Mouse (Mus musculus) kidney, postnatal 4 days (tissue): ENCODE data around the gene Efcab5.
A peak's percentile ranks its signal among the peaks of the same experiment; 100 is the strongest.

Experiments
- DNase-seq, 2 experiments: peaks; one replicate each; pipeline ENCODE4 v3.0.0; 2021; ENCODE audit warnings: mixed read lengths in 2 of 2

The Efcab5 gene

GRCm38 (mm10) chr11:77188868-77189267 is at the start of gene Efcab5:
Gene Efcab5 (minus strand): TSS chr11:77188968.
- no peak for DNase-seq

- DNase-seq: no peak
Measured at GRCm38 (mm10) chr11:77235267-77235666, 46.5 kb upstream of the Efcab5 start.

DNA sequence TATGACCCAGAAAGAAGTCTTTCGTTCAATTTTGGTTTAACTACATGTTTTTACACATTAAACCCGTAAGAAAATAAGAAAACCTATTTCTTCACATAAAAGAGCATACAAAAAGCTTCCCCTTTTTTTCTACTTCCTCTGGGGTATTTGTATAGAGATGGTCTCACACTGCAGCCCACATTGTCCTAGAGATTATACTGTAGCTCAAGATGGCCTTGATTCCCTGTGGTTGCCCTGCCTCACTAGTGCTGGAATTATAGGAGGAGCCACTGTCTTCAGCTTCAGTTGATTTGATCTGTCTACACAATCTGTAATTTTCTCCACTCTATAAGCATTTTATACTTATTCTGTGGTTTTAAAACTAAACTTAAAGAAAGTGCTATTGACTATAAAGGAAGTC is 42.7 kb upstream of the Efcab5 start:
- no peak for DNase-seq

GRCm38 (mm10) chr11:77230765-77231164 is 42.0 kb upstream of the Efcab5 start:
- no peak for DNase-seq

DNA sequence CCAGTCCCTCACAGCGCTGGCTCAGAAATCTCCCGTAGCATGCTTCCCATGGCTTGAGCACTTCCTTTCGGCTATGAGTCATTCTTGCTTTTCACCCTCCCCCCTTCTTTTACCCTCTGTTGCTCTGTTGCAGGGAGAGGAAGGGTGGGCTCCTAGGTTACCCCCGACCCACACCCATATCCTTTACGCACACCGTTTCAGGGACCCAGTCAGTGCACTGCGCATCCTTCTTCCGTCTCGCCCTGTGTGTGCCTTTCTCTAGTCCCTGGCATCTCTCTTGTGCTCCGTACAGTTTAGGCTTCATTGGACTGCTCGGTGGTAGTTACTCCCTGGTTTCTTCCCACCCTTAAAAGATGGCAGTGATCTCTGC is 28.0 kb upstream of the Efcab5 start:
- no peak for DNase-seq

DNA sequence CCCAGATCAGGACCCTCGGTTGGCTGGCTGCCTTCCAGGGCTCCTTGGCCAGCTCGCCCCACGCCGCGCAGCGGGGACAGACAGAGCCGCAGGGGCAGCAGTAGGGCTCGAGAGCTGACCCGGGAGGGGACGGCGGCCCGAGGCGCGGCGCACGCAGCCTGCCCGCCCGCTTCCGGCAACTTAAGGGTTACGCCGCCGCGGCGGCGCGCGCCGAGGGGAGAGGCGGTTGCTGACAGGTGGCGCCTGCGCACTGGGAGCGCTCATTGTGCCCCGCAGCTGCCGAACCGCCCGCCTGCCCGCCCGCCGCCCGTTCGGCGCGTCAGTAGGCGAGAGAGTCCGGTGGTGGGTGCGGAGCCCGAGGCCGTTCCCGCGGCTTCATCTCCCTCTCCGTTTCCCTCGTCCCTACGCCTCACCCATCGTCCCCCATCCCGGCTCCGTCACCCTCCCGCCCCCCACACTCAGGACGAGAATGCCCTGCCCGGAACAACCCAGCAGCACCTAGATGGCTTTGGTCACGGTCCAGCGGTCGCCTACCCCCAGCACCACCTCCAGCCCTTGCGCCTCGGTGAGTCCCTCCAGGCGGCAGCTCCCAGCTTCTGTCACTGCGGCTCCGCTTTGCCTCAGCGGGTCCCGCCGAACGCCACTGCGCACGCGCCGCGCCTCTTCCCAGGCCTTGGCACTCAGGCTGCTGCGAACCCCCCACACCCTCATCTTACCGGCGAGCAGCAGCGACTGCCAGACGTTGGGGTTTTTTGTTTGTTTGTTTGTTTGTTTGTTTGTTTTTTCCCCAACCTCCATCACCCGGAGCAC is 27.4 kb upstream of the Efcab5 start, which contains the start of gene Ssh2:
Ssh2 (plus strand) TSS at position 337 of the 810 bp plus-strand sequence.
- peak; percentile 89 to 94 for DNase-seq

DNA sequence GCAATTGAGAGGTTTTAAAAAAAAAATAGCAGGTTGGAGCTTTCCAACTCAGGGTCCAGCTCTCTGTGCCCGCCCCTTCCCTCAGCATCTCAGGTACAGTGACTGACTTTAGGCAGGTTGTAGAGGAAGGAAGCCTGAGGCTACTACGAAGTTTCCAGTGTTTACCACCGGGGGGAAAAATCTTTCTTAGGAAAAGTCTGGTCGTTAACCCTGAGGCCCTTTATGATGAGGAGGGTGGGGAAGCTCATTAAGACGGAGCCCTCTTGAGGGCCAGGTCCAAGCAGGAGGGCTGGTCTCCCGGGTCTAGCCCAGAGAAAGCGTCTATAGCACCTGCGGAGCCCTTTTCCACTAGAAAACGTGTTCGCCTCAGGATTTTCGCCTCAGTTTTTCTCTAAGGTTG is 26.7 kb upstream of the Efcab5 start:
- no peak for DNase-seq

DNA sequence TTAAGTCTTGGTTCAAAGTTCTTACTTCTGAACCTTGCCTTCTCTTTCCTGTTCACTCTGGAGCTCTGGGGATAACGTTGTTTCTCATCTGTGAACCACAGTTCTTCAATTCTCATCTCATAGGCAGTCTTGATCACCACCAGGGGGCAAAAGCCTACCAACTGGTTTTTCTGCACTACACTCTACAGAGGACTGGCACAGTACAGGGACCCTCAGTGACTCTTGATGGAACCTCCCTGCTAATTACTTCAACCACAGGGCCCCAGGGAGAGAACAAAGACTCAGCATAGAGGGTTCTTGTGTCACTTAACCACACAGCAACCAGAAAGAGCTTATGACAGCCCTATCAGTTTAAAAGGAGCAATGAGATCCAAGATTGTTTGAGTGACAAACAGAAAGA is 26.0 kb upstream of the Efcab5 start:
- DNase-seq: peak; percentile 53 to 74

GRCm38 (mm10) chr11:77214142-77214692 is 25.4 kb upstream of the Efcab5 start:
- DNase-seq: no peak

GRCm38 (mm10) chr11:77200703-77201102 is 11.9 kb upstream of the Efcab5 start:
- no peak for DNase-seq

- DNase-seq: peak; percentile 9 to 24
Measured at GRCm38 (mm10) chr11:77199636-77200035, 10.9 kb upstream of the Efcab5 start.

DNA sequence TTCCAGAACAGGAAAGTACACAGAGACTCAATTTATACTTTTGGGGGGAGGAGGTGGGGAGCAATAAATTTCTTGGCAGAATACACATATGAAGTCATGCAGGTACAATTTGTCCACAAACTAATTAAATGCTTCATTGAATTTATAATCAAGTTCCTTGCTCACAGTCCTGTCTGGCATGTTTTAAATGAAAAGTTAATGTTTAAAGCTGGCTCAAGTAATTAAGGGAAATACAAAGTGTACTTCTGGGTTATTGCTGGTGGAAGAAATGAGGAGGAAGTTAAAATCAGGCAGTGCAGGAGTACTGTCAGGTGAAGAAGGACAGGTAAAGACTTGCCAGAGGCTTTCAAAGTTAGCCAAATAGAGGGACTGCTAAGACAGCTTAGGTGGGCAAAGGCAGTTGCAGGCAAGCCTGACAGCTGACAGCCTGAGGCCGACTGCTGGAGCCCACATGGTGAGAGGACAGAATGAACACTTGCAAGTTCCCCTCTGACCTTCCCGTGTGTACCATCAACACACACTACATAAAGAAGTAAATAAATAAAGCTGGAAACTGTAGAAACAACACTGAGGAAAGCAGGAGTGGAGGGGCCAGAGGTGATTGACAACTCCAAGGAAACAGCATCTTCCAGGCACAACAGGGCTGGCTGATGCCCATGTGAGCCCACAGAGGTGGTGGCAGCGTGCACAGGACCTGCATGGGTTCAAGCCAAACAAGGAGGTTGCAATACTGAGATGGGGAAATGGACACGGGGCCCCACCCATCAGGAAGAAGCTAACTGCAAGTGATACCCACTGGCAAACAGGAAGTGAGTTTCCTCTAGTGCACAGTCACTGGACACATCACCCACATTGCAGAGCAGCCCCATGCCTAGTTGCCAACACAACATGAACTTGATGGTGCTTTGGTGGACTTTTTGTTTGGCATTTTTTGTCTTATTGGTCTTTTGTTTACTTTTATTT is 7.7 kb upstream of the Efcab5 start:
- peak; percentile 28 to 41 for DNase-seq

- DNase-seq: no peak
Measured at GRCm38 (mm10) chr11:77195360-77196109, 6.8 kb upstream of the Efcab5 start.

- DNase-seq: no peak
Measured at GRCm38 (mm10) chr11:77194762-77195161, 6.0 kb upstream of the Efcab5 start.

- peak; percentile 50 to 69 for DNase-seq
Measured at GRCm38 (mm10) chr11:77193941-77194553, 5.3 kb upstream of the Efcab5 start.

- no peak for DNase-seq
Measured at GRCm38 (mm10) chr11:77193410-77193809, 4.6 kb upstream of the Efcab5 start.

DNA sequence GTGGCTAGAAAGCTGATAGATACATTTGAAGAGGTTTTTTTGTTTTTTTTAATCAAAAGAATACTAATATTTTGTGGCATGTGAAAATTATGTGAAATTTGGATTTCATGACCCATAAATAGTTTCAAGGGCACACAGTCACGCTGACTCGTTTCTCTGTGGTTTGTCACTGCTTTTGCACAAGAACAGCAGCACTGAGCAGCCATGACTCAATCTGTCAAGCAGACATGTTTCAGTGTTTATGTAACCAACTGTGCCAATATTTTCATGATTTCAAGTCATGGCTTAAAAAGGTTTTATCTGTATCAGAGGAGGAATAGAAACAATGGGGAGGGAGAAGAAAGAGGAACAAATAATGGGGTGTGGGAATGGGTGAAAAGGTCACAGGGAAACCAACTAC is 3.8 kb downstream of the Efcab5 start:
- no peak for DNase-seq

- no peak for DNase-seq
Measured at GRCm38 (mm10) chr11:77182616-77183015, 6.2 kb downstream of the Efcab5 start.

GRCm38 (mm10) chr11:77182041-77182440 is 6.7 kb downstream of the Efcab5 start:
- DNase-seq: no peak

DNA sequence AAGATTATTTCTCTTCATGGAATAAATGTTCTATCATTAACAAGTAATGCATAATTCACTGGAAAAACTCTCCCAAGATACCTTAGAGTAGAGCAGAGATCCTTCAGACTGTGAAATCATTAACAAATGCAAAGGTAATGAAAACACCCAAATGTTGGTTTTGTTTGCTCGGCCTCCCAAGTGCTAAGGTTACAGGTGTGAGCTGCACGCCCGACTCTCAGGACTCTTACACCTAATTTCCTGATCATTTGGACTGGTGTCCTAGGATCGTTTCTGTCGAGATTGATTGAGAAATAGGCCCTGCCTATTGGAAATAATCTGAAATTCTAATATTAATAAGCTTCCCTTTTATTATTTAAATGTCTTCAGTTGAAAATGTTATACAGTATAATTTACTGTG is 7.2 kb downstream of the Efcab5 start:
- no peak for DNase-seq

DNA sequence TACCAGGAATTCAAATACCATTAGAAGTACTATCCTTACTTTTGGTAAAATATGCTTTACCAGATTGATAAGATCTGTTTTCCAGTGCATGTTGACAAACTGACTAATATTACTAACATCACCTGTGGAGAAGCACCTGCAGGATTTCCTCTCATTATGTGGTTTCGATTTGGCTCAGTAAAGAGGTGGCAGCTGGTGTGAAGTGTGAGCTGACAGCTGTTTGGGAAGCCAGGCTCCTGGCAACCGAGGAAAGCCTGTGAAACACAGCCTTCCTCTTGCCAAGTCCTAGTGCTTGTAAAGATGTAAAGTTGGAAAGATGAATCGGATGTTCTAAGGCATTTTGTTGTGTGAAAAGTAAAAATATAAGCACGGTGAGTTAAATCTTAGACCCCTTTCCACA is 7.9 kb downstream of the Efcab5 start:
- DNase-seq: no peak

GRCm38 (mm10) chr11:77179771-77180170 is 9.0 kb downstream of the Efcab5 start:
- DNase-seq: no peak
